Mouse (Mus musculus): ENCODE measurements at regions not wholly inside any gene's neighbourhood (a gene's known extent, or its start where the extent isn't known, plus 50 kb on each side); places are given as distances from the start of the nearest gene placed in this dataset.

DNA sequence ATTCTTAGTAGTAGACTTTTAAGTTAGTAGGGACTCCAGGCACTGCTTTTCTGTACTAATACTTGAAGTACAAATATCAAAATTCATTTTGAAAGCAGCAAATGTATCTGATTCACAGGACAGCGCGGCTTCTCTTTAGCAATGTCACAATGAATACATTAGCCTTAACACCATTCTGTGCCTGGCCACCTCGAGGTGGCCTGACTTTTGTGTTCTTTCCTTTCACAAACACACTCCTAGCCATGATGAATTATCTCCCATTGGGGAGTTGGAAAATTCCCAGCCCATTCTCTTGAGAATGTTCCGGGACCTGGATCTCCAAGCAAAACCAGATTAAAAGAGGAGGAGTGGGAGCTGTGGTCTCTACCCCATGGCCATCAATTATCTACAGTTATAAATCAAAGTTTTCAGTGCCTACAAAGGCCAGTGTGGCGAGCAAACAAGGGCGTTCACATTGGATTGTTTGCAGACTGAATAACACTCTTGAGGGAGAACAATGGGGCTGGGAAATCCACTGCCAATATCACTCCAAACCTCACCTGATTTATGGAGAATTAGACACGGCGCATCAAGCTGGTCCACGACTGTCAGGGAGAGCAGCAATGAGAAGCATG, 82.7 kb upstream of the Rarb start:
- Histone ChIP-seq H3K27ac (ENCODE audit: low read depth) (no peak overlapping the region), H3K27me3 (ENCODE audit: control insufficient read depth, insufficient read depth, low read length) (no peaks in the 10 kb centered on the region), H3K9me3 (replicated peaks; ENCODE audit: control insufficient read depth, low read length) (no peaks in the 10 kb centered on the region), H3K4me2 (ENCODE audit: low read depth, low read length) (no peak overlapping the region), H3K9ac (replicated peaks; ENCODE audit: low read depth, low read length) (no peak overlapping the region), H3K4me1 (ENCODE audit: control insufficient read depth, insufficient read depth) (no peaks in the 10 kb centered on the region), H3K36me3 (replicated peaks; ENCODE audit: control insufficient read depth, insufficient read depth, low read length) (no peaks in the 10 kb centered on the region), H3K4me3 (ENCODE audit: low read depth, low read length) (no peak overlapping the region)
- 74% methylated on average over 9 of the region's 9 CpGs for WGBS
- no peak for TF ChIP-seq EP300 (IDR thresholded peaks at IDR 0.05; ENCODE audit: low read depth)
- no peak for TF ChIP-seq CTCF (IDR thresholded peaks at IDR 0.05; ENCODE audit: low read depth)
- DNase-seq (ENCODE audit: low spot score) (no peak), ATAC-seq (ENCODE audit: insufficient read depth, low read depth) (no peak)

DNA sequence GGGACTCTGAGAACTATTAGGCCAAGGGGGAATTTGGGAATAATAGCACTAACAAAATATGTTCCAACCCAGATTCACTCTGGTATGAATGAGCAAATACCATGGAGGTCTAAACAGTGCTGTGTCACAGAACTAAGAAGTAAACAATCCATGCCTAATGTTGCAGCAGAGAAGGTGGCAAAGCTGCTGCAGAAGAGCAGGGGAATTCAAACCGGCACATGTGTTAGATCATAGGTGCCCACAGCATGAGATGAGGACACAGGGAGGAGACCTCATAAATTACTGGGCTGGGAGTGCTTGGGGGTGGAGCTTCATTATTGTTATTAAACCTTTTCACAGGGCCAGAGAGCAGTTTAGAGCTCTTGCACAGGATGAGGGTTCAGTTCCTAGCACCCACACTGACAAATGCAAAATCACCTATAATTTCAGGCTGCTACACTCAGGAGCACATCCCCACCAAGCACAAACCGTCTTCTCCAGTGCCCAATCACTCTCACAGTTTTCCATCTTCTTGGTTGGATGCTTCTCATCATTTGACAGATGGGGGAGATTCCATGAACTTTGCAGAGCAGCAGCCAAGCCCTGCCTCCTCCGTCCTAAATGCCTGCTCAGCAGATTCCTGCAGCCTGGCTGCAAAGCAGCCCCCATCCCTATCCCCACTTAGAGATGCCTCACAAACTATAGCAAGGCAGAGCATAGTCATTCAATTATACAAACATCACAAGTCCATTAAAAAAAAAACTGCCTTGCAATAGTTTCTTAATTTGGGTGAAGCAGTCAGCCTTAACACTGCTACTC, 79.0 kb upstream of the Rarb start:
- ATAC-seq (ENCODE audit: insufficient read depth, low read depth) (no peak), DNase-seq (ENCODE audit: low spot score) (no peak)
- H3K4me3 ChIP-seq (ENCODE audit: low read depth, low read length): no peak overlapping the region
- H3K4me1 ChIP-seq (ENCODE audit: control insufficient read depth, insufficient read depth): no peaks in the 10 kb centered on the region
- no peaks in the 10 kb centered on the region for H3K36me3 ChIP-seq (replicated peaks; ENCODE audit: control insufficient read depth, insufficient read depth, low read length)
- TF ChIP-seq EP300 (IDR thresholded peaks at IDR 0.05; ENCODE audit: low read depth): no peak
- no peak for TF ChIP-seq CTCF (IDR thresholded peaks at IDR 0.05; ENCODE audit: low read depth)
- 40% methylated on average over 3 of the region's 3 CpGs for WGBS
- no peak overlapping the region for H3K4me2 ChIP-seq (ENCODE audit: low read depth, low read length)
- H3K9me3 ChIP-seq (replicated peaks; ENCODE audit: control insufficient read depth, low read length): no peaks in the 10 kb centered on the region
- no peak overlapping the region for H3K9ac ChIP-seq (replicated peaks; ENCODE audit: low read depth, low read length)
- H3K27ac ChIP-seq (ENCODE audit: low read depth): no peak overlapping the region
- H3K27me3 ChIP-seq (ENCODE audit: control insufficient read depth, insufficient read depth, low read length): no peaks in the 10 kb centered on the region

DNA sequence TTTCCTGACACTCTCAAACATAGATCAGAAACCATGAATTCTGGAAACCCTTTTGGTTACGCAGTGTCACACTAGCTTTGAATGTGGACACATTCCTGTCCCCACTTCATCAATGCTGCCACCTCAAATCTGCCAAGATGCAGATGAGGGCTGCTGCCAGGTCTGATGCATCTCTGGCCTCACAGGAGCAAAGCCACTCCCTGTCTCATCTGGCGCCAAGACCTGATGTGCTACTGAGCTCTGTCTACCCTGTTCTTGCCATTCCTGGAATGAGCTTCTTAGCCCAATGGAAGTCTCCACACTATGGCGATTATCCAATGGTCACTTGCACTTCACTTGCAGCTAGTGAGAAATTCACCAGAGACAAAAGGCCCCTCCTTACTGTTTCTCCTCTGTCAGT, 78.0 kb upstream of the Rarb start:
- DNase-seq (ENCODE audit: low spot score): no peak
- Histone ChIP-seq H3K4me2 (ENCODE audit: low read depth, low read length) (no peak overlapping the region), H3K27me3 (ENCODE audit: control insufficient read depth, insufficient read depth, low read length) (no peaks in the 10 kb centered on the region), H3K27ac (ENCODE audit: low read depth) (no peak overlapping the region), H3K36me3 (replicated peaks; ENCODE audit: control insufficient read depth, insufficient read depth, low read length) (no peaks in the 10 kb centered on the region), H3K9me3 (replicated peaks; ENCODE audit: control insufficient read depth, low read length) (no peaks in the 10 kb centered on the region), H3K4me1 (ENCODE audit: control insufficient read depth, insufficient read depth) (no peaks in the 10 kb centered on the region), H3K4me3 (ENCODE audit: low read depth, low read length) (no peak overlapping the region), H3K9ac (replicated peaks; ENCODE audit: low read depth, low read length) (no peak overlapping the region)
- no peak for ATAC-seq (ENCODE audit: insufficient read depth, low read depth)
- TF ChIP-seq CTCF (IDR thresholded peaks at IDR 0.05; ENCODE audit: low read depth) (no peak), EP300 (IDR thresholded peaks at IDR 0.05; ENCODE audit: low read depth) (no peak)
- WGBS: 79% methylated on average over 3 of the region's 3 CpGs

DNA sequence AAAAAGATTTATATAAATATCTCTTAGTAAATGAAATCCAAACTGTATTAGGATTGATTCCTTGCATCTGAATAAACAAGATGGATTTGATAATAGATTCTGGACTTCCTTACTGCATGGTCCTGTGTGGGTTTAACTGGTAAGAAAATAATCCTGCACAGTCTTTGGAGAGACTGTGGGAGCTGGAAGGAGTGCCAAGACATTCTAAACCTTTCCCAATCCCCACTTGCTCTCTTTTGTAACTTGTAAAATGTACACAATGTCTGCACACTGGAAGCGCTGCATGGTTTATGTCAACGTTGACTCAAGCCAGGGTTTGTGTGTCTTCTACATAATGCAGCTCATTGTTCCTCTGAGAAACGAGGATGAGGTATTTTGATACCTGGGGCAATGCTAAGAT, 62.3 kb upstream of the Rarb start:
- WGBS: 68% methylated on average over 3 of the region's 3 CpGs
- Histone ChIP-seq H3K9ac (replicated peaks; ENCODE audit: low read depth, low read length) (no peak overlapping the region), H3K9me3 (replicated peaks; ENCODE audit: control insufficient read depth, low read length) (no peaks in the 10 kb centered on the region), H3K4me1 (ENCODE audit: control insufficient read depth, insufficient read depth) (no peaks in the 10 kb centered on the region), H3K4me2 (ENCODE audit: low read depth, low read length) (no peak overlapping the region), H3K27ac (ENCODE audit: low read depth) (no peak overlapping the region), H3K4me3 (ENCODE audit: low read depth, low read length) (no peak overlapping the region), H3K27me3 (ENCODE audit: control insufficient read depth, insufficient read depth, low read length) (no peaks in the 10 kb centered on the region), H3K36me3 (replicated peaks; ENCODE audit: control insufficient read depth, insufficient read depth, low read length) (no peaks in the 10 kb centered on the region)
- no peak for TF ChIP-seq CTCF (IDR thresholded peaks at IDR 0.05; ENCODE audit: low read depth)
- no peak for TF ChIP-seq EP300 (IDR thresholded peaks at IDR 0.05; ENCODE audit: low read depth)
- DNase-seq (ENCODE audit: low spot score) (no peak), ATAC-seq (ENCODE audit: insufficient read depth, low read depth) (no peak)

DNA sequence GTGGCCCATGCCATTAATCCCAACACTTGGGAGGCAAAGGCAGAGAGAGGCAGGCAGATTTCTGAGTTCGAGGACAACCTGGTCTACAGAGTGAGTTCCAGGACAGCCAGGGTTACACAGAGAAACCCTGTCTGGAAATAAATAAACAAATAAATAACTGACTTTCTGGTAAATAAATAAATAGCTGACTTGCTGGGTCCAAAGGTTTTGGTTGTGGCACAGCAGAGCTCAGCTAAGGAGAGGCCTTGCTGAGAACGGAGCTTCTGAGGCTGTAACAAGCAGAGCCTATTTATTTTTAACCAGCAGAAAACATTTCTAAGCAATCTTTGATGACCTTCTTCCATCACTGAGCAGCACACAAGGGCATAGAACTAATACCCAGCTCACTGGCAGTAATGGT, 50.3 kb upstream of the Rarb start:
- no peaks in the 10 kb centered on the region for H3K4me1 ChIP-seq (ENCODE audit: control insufficient read depth, insufficient read depth)
- TF ChIP-seq EP300 (IDR thresholded peaks at IDR 0.05; ENCODE audit: low read depth) (no peak), CTCF (IDR thresholded peaks at IDR 0.05; ENCODE audit: low read depth) (no peak)
- no peak overlapping the region for H3K4me3 ChIP-seq (ENCODE audit: low read depth, low read length)
- no peaks in the 10 kb centered on the region for H3K9me3 ChIP-seq (replicated peaks; ENCODE audit: control insufficient read depth, low read length)
- H3K27me3 ChIP-seq (ENCODE audit: control insufficient read depth, insufficient read depth, low read length): no peaks in the 10 kb centered on the region
- WGBS: 85% methylated on average over 2 of the region's 2 CpGs
- H3K36me3 ChIP-seq (replicated peaks; ENCODE audit: control insufficient read depth, insufficient read depth, low read length): no peaks in the 10 kb centered on the region
- ATAC-seq (ENCODE audit: insufficient read depth, low read depth): no peak
- H3K27ac ChIP-seq (ENCODE audit: low read depth): no peak overlapping the region
- DNase-seq (ENCODE audit: low spot score): no peak
- H3K4me2 ChIP-seq (ENCODE audit: low read depth, low read length): no peak overlapping the region
- no peak overlapping the region for H3K9ac ChIP-seq (replicated peaks; ENCODE audit: low read depth, low read length)

Measured in heart, postnatal 0 days (tissue).